Comparison of ENCODE assay signal across 1 mouse cellular context in the genomic region with DNA sequence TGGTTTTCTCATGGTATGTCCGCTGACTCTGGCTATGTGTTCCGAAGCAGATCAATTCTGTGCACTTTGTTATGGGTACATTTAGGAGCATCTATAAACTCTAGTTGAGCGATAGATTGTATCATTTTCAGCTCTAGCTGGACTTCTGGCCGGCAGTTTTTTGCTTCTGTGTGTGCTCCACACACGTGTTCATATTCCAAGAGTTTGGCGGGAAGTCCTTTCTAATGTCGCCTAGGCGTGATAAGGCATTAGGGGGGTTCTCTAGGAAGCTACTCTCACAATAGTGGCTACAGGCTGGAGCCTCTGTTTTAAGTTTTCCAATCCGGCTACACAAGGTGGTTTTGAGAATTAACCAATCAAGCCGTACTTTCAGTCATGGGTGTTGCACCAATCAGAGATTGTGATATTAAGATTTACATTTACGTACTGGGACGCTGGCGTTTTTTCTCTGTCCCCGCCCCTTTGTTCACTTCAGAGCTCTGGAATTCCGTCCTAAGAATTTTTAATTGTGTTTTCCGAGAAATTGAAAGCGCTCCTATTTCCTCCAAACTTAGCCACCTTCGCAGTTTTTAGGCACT.
TF ChIP-seq lines count a peak whose summit lies in the region.

No protein-coding gene starts in this region.

TF ChIP-seq in MEL, 35 proteins besides CTCF, POLR2A, EP300 and RAD21 (continued from another document):
- TF ChIP-seq TBP (IDR thresholded peaks at IDR 0.05; ENCODE audit: low read depth, low read length), result peak; percentile 95
